Mouse (Mus musculus): ENCODE data around the gene Csk. TPM values are rescaled to one million over a fixed set of nuclear protein-coding genes. Genes with fewer than 3 reads are reported as not detected.

The Csk gene
- total RNA-seq, 2 experiments from 2014 or later, result 35.9 to 44.5 TPM

Other genes starting within 250 kb of the Csk start
- 1 to 10 TPM; 5.7 to 9.5 TPM for gene Ppcdc, start 213.5 kb downstream of the Csk start, total RNA-seq (2021)
- 1 to 10 TPM; 9.5 to 9.6 TPM for gene Scamp5, start 185.6 kb downstream of the Csk start, total RNA-seq (2021)
- gene Rpp25, start 149.6 kb downstream of the Csk start, total RNA-seq (2021), result 1 to 10 TPM; 3.4 to 5.7 TPM
- gene Cox5a, start 132.4 kb downstream of the Csk start, total RNA-seq (2021), result 1,000 to 10,000 TPM; 2,186 to 2,217 TPM
- gene Fam219b, start 116.1 kb downstream of the Csk start, total RNA-seq (2021), result 1 to 10 TPM; 8.0 to 9.1 TPM
- gene Mpi, start 100.9 kb downstream of the Csk start, total RNA-seq (2021), result 100 to 1,000 TPM; 129 to 131 TPM
- gene Scamp2, start 92.7 kb downstream of the Csk start, total RNA-seq (2021), result 10 to 100 TPM; 34.3 to 35.4 TPM
- 10 to 100 TPM in 1 of 2 experiments, 1 to 10 TPM in 1; 8.3 to 10.1 TPM for gene Ulk3, start 64.2 kb downstream of the Csk start, total RNA-seq (2021)
- not detected for gene Cplx3, start 47.4 kb downstream of the Csk start, total RNA-seq (2021)
- gene Lman1l, start 32.9 kb downstream of the Csk start, total RNA-seq (2021), result not detected
- not detected for gene Cyp1a2, start 30.1 kb upstream of the Csk start, total RNA-seq (2021)
- gene Cyp1a1, start 34.3 kb upstream of the Csk start, total RNA-seq (2021), result not detected
- 10 to 100 TPM in 1 of 2 experiments, 1 to 10 TPM in 1; 8.2 to 10.3 TPM for gene Edc3, start 54.9 kb upstream of the Csk start, total RNA-seq (2021)
- gene Clk3, start 112.2 kb upstream of the Csk start, total RNA-seq (2021), result 10 to 100 TPM; 35.2 to 37.9 TPM
- 1 to 10 TPM; 4.4 to 7.0 TPM for gene Arid3b, start 183.2 kb upstream of the Csk start, total RNA-seq (2021)